Mouse (Mus musculus) embryo, embryonic 11.5 days (tissue): ENCODE measurements around the gene Ttc6.

Source experiments
- DNase-seq: peaks from one replicate; pipeline ENCODE4 v3.0.0-alpha.2; 2012; ENCODE audit warnings: low read depth, low spot score

Ttc6 gene

DNA sequence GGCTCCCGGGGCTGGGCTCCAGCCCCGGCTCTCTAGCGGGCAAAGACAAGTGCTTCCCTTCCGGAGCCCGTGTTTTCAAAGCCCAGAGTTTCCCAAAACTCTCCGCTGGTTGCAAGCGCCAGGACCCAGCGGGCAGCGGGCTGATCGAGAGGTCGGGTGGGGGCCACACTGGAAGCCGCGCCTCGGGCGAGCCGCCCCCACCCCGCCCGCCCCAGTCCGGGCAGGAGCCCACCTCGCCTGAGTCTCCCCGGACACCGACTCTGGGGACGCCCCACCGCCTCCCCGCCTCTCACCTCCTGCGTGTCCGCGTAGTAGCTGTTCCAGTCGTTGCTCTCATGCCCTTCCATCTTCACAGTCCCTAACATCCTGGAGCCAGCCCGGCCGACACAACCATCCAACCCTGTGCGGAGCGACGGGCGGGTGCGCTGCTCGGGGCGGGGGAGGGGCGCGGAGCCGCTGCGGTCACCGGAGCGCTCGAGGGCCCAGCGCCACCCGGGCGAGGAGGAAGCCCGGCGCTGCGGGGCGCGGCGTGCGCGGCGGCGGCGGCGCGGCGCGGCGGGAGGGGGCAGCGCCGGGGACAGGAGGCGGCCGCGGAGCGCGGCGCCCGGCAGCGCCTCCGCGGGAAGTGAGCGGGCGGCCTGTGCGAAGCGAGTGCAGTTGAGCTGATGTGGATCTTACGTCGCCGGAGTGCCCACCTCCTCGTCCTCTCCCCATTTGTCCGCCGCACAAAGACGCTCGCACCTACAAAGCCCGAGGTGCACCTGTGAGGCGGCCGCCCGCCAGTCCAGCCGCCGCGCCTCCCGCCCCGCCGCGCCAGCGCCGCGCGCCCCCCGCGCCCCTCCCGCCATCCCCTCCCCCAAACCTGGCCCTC, 18.3 kb upstream of the Ttc6 start:
- DNase-seq = no peak

DNA sequence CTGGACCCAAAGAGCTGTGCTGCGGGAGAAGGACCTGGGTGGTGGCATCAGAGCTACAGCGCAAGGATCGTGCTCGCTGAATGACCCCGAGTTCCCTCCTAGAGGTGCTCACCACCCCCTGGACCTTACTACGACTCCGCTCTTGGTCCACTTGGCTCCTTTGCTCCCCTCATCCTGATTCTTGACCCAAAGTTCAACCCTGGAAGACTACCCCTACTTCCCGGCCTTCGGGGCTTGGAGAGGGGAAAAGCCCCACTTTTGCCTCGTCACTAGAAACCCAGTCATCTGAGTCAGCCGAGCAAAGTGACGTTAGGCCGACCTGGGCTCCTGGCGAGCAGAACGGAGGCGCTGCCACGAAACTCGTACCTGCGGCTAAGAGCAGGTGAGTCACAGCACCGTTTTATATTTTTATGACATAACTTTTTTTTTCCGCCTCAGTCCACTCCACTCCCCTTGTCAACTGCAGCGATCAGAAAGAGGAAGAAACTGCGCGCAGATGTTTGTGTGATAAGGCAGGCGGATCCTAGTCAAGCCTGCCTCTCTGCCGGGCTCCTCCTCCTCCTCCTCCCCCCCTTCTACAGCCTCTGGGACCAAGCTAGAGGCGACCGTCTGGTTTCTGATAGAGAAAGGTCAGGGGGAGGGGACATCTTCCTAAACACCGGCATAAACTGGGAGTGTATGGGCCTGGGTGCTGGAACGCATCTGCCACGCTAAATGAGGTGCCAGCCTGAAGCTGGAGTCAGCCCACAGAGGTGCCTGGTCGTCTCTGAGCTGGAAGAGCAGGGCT, 17.3 kb upstream of the Ttc6 start, which contains the start of gene Foxa1:
TSS of gene Foxa1 (minus strand) at position 502 of the 787 bp plus-strand sequence.
- DNase-seq = no peak

DNA sequence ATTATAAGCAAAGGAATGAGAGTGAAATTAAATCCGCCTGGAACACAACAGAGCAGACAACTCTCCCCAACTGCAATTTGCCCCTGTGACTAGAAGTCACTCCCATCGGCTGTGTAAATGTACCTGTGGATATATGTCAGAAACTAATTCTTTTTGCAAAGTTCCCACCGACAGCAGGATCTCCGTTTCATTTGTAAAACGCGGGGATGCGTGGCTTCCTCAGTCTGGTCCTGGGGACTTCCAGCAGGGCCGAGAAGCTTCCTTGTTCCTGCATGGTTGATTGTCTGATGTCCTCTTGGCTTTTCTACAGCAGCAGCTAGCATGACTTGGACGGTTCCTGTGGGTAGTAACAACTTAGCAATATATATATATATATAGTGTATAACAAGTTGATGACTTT, 16.0 kb upstream of the Ttc6 start:
- no peak for DNase-seq

DNA sequence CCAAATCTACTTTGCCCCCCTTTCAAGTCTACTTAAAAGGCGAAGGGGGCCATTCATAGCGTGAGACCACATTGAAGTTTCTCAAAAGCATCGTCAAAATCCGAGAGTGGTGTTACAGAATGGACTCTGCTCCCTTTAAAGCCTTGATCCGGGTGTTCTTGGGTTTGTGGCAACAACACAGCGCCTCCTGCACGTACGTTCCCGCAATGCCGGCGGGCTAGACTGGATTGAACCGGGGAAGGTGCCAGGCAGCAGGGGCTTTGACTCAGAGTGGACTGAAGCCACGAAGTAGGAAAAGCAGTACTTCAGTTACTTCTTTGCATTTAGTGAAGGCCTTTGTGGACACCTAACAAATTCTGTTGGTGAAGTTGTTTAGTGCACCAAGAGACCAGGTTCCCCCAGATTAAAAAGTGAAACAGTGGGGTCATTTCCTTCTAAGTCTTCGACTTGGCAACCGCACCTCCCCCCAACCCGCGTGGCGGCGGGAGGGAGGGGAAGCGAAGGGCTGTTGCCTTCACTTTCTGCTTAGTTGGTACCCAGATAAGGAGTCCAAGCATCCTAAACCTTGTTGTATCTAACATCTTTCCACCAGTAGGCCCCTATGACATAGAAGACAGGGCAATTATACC, 15.4 kb upstream of the Ttc6 start:
- DNase-seq = no peak

DNA sequence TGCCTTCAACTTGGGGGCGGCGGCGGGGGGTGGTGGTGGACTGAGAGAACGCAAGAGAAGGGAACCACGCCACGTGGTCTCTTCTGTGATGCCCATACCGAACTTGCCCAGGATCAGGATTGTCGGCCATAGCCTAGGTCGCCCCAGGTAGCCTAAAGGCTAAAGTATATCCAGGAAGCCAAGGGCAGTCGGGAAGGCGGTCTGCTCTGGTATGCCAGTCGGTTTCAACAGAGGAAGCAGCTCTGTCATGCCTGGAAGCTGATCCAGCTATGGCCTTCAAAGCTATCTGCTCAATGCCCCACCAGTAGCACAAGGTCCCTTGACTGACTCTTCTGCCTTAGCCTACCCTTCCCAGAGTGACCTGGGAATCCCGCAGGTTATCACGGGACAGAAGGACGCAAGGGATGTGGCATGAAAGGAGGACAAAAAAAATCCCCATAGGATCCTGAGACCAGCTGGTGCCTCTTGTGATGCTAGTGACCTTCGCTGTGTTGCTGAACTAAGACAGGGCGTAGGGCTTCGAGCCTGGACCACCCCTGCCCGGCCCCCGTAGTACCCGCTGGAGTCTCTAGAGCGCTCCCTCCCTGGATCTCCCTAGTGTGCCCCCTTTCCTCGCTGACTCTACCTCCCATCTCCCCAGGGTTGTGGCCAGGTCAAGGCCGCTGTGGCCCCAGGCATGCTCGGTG, 14.8 kb upstream of the Ttc6 start:
- DNase-seq = no peak

DNA sequence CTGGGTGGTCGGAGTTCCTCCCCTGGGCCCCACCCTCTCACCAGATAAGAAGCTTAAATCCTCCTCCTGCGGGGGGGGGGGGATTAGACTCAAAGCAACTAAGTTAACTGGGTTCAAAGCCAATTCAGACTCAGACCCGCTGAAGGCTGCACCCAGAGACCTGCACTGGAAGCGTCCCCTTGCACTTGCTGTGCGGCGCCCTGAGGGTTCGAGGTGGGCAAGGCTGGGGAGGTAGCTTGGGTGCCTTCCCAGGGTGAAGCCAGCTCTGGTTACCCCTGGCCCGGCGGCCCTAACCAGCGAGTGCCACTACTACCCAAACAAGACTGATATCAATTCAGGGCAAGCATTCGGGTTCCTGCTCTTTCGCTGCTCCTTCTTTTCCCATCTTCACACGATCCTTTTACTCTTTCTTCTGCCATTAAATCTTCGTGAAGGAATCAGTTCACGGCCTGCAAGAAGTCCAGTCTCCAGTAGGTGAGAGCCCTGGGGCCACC, 14.2 kb upstream of the Ttc6 start:
- DNase-seq = no peak

DNA sequence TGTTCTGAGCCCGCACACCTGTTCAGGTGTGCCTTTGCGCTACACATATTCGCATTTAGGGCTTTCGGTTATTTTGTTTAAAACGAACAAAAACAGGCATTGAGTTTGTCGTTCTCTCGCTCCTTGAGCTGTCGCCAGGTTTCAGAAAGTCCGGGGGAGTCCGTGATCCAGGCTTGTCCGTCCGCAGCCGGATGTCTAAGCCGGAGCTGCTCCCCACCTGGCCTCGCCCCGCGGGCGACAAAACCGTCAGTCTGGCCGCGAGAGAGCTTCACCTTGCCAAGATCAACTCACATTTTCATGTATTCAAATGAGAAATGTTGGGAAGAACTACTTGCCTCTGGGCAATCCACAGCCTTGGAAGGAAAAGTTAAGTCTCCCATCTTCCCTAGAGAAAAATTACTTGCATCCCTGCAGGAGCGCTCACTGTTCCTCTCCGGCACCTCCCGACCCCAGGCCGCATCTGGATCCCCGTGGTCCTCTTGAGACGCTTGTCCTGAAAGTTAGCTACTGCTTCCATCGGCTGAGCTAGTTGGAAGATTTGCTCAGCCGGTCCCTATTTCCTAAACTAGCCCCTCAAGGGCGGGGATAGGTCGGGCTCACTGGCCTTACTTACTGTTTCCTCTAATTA, 13.6 kb upstream of the Ttc6 start:
- no peak for DNase-seq

DNA sequence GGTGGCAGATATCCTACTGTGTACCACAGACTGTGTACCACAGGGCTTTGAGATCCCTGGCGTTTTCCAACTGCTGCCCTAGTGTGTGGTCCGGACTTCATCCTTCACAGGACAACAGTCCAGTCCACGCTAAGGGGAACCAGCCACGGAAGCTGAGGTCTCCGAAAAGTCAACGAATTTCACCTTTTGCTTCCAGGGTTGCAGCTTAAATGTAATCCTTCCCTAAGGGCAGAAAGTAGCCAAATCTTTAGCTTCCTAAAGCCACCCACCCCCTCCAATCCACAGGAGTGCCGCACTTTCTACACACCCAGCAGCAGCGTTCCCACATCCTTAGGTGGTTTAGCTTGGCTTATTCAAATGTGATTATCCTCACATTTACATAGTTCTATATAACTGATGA, 13.0 kb upstream of the Ttc6 start:
- no peak for DNase-seq

DNA sequence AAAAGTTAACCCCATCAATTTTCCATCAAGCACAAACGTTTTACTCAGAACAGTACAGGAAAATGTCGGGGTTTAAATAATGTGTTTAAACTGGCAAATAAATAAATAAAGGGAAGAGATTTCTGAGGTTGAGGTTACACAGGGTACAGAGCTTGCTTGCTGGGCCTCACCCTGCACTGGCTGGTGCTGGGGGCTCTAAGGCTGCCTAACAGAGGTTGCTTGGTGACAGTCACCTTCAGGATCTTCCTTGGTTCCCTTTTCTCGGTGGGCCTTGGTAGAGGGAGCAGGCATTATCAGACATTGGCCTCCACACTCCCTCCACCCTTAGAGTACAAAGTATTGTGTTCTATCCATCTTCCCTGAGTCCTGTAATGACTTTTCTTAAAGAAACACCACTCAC, 11.6 kb upstream of the Ttc6 start:
- no peak for DNase-seq

DNA sequence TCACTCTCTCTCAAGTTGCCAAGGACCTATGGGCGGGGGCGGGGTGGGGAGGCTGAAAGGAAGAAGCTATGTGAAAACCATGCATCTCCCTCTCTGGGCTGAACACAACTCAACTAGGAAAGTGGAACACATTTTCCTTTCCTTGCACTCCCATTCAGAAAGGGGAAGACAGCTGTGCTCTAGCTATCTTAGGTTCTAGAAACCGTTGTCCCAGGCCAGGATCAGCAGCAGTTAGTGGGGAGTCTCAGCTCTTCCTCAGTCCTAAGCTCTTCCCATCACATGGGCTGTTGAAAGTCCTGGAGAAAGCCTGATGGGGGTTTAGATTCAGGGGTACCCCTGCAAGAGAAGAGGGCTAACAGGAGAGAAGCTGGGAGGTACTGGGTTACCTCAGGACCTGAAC, 9.8 kb upstream of the Ttc6 start:
- DNase-seq = no peak

DNA sequence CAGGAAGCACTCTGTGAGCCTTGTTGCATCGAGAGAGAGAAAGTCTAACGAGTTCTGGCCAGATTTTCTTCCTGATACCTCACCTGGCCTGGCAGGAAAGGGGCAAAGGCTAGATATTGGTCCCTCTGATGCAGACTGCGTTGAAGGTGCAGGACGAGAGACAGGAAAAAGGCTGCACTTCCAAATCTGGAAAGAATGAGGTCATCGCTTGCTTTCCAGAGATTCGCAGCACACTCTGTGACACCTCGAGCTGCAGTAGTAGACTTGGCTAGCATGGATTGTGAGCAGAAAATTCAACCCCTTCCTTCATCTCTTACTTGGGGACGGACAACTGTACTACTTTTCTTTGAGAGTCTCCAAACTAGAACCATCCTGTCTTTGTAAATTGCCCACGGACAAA, 7.9 kb downstream of the Ttc6 start:
- no peak for DNase-seq

DNA sequence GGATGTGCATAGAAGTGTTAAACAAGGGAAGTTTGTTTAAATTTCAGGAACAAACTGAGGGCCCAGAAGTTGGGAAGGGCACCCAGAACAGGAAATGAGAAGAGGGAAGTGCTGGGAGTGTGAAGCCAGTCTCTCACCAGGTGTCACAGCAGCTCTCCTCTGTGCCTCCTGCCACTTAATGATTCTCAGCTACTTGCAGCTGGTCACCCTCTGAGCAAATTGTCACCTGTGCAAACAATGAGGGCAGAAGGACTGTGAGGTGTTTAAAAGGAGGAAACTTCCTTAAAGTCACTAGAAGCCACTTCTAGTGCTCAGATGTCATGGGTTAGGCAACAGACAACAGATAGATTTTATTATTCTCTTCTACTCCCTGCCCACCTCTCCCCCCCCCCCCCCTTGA, 8.5 kb downstream of the Ttc6 start:
- DNase-seq = no peak

DNA sequence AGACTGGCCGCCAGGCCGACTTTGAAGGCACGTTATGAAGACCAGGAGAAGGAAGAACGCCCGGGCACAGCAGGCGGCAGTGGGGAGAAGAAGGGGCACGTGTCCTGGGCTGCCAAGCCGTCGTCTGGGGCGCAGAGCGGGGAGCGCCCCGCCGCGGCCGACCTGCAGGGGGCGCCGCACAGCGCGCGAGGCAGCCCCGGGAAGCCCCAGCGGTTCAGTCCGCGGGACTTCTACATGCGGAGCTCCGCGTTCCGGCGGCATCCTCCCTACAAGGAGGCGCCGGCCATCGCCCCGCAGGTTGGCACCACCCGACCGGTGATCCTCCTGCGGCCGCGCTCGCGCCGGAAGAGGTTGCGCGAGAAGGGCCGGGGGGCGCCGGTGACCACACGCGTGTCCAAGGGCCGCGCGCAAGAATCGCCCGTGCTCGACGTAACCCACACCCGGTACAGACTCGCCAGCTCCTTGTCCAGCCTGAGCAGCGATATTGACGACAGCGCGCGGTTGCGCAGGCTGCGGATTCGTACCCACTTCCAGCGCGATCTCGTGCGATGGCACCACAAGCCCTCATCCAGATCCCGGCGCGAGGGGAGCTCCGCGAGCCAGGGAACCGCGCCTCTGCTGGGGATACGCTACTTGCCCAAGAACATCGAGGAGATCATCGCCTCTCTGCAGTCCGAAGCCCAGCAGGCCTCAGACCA, 12.2 kb downstream of the Ttc6 start:
- peak; percentile 51 for DNase-seq

DNA sequence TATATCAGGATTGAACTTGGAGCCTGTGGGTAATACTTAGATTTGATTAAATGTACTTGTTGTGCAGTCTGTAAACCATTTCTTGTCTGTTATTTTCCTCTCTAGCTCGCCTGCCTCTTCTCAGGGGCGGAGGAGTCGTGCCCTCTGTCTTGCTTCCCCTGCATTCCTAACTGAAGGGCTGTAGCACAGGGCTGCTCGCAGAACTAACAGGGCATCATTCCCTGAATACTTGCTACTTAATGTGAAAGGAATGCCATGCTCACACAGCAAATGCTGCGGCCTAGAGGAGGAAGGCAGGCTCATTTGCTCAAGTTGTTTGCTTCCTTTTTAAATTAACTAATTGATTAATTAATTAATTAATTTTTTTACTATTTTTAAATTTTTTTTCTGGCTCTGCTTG, 43.7 kb downstream of the Ttc6 start:
- DNase-seq = no peak

DNA sequence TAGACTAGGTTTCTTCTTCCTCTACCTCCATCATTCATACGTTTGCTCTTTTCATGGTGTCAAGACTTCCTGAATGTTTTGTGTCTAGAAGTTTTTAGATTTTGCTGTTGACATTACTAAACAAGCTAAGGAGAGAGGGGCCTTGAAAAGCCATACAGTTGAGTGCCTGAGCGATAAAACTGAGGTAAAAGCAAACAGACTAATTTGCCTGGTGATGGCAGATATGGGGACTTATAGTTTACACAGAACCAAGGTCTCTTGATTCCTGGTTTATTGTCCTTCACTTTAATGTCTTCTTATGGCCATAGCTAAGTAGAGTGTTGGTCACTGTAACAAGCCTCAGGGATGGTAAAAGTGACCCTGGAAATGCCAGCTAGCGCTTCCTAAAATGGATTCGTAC, 51.2 kb downstream of the Ttc6 start:
- DNase-seq = no peak

DNA sequence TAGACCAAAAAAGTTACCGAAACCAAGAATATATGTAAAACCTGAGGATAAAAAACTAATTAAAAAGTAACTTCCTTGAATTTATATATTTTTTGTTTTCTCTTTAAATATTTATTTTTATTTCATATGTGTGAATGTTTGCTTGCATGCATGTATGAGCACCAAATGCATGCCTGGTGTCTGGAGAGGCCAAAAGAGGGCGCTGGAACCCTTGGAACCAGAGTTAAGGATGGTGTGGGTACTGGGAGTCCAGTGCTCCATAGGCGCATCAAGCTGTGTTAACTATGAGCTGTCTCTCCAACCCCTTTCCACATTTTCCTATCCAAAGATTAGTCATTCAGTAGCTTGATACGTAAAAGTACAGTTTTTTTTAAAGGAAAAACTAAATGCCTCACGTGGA, 58.1 kb downstream of the Ttc6 start:
- no peak for DNase-seq

DNA sequence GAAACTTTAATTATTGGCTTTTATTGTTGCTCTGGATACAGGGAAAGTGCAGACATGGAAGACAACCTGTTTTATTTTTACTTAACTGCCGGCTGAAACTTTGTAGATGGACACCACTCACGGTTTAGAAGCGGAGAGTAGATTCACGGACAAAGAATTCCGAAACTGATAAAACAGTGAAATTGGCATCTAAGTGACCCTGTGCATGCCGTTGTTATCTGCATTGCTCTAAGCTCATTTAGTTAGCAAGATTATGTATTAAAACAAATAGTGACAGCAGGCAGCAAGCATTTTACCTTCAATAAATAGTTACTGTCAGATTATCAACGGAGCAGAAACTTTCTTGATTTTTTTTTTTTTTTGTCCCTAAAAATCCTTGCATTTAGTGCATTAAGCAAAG, 59.4 kb downstream of the Ttc6 start:
- no peak for DNase-seq

DNA sequence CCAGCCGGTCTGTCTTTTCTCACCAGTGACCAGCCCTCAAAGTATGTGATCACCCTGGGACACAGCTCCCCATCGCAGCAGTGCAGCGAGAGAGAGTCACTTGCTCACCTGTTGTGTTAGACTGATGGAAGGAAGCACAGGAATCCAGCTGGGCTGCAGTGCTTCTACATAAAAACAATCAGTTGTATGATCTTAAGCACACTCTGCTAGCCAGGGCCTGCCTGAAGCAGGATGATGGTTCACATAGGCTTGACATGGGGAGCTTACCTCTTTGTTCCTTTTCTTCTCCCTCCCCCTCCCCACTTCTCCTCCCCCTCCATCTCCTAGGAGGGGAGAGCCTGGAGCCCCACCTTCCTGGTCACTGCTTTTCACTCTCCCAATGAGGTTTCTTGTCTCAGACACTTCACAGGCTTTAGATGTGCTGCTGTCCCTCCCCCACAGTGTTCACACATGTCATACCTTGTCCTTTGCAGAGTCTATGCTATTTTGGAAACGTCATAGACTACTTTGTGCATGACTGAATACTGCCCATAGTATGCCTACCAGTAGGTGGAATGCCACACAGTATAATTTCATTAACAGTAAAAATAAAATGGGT, 60.2 kb downstream of the Ttc6 start:
- DNase-seq = no peak

DNA sequence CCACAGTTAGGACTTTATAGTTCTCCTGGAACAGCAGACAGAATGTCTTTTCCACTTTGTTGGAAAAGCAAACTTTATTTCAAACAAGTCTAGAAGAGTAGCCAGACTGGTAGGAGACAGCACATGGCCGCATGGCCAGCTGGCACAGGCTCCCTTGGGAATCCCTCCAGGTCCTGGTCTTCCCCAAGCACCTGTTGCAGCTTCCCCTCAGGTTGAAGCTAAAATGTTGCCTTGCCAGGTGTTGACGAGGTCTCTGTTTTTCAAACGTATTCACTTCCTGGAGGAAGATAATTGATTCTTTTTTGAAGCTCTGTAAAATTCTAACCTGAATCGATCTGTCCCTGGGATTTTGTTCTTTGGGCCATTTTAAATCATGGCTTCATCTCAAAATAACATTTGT, 86.1 kb downstream of the Ttc6 start:
- DNase-seq = no peak

DNA sequence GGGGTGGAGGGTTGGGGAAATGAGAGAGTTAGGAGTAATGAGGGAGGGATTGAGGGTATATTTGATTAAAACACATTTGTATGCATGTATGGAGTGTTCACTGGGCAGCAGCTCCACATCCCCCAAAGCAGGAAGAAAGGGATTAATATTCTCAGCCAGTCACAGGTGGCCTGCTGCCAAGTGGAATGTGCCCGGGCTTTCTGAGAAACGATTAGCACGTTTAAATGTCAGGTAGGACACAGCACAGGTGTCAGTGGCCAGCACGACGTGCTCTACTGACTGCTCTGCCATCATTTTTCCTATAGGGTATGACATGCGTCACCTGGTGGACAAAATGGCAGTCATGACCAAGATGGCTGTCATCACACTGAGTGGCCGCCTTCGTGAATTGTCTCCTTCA, 86.8 kb downstream of the Ttc6 start:
- no peak for DNase-seq
